Mouse (Mus musculus): ENCODE results near the gene Celf2. TPM values are rescaled to one million over a fixed set of nuclear protein-coding genes. Genes with fewer than 3 reads are reported as not detected.
A peak's percentile ranks its signal among the peaks of the same experiment; 100 is the strongest.

The Celf2 gene
- total RNA-seq, 2 experiments from 2014 or later = 375 to 530 TPM

DNA sequence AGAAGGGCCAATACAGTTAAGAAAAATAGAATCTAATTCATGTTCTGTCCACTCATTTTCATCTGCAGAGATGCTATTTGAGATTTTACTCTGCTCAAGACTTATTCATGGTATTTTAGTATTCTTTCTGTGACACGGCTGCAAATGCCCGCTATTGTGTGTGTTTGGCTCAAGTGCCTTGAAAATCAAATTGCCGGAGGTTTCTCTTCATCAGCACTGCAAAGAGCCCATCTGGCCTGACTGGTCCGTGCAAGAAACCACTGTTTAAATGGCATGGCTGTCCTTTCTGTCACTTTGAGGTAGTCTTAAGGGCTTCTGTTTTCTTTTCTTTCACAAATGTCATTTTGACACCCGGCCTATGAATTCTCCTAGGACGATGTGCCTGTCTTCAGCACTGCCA is 540.1 kb downstream of the Celf2 start:
- no peak for DNase-seq (ENCODE audit: low spot score in 2 of 2)
- intact Hi-C loops (cut with DNase I) = no loop called here

- intact Hi-C loops (cut with DNase I) = no loop called here
- DNase-seq (ENCODE audit: low spot score in 2 of 2) = no peak
Measured at GRCm38 (mm10) chr2:6965243-6965642, 544.1 kb downstream of the Celf2 start.

- intact Hi-C loops (cut with DNase I) = no loop called here
- DNase-seq (ENCODE audit: low spot score in 2 of 2) = no peak
Measured at GRCm38 (mm10) chr2:6950702-6951101, 558.7 kb downstream of the Celf2 start.

GRCm38 (mm10) chr2:6945638-6946415 is 563.5 kb downstream of the Celf2 start:
- DNase-seq (ENCODE audit: low spot score in 2 of 2) = no peak
- intact Hi-C loops (cut with DNase I) = no loop called here

DNA sequence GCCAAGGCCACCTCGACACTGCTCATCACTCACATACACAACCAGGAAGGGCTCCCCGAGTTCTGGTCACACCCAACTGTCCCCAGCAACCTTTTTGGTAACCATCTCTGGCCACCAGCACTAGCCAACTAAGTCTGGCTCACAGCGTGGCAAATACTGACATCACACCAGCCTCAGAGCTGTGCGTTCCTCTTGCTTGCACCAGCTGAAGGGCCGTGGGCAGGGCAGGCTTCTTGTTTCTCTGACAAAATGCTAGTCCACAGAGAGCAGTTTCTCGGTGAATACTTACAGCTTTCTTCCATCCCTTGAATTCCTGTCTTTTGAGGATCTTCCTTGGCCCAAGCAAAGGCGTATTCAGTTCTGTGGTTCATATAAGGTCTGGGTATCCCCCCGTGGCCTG is 565.7 kb downstream of the Celf2 start:
- no peak for DNase-seq (ENCODE audit: low spot score in 2 of 2)

GRCm38 (mm10) chr2:6942635-6943390 is 566.5 kb downstream of the Celf2 start:
- intact Hi-C loops (cut with DNase I) = no loop called here
- no peak for DNase-seq (ENCODE audit: low spot score in 2 of 2)

More for the DNA sequence above, 565.7 kb downstream of the Celf2 start:
- intact Hi-C loops (cut with DNase I) = no loop called here

GRCm38 (mm10) chr2:6939143-6939542 is 570.2 kb downstream of the Celf2 start:
- intact Hi-C loops (cut with DNase I) = no loop called here
- no peak for DNase-seq (ENCODE audit: low spot score in 2 of 2)

GRCm38 (mm10) chr2:6933130-6933529 is 576.2 kb downstream of the Celf2 start:
- intact Hi-C loops (cut with DNase I) = no loop called here
- DNase-seq (ENCODE audit: low spot score in 2 of 2) = no peak

GRCm38 (mm10) chr2:6927693-6928360 is 581.5 kb downstream of the Celf2 start:
- intact Hi-C loops (cut with DNase I) = no loop called here
- DNase-seq (ENCODE audit: low spot score in 2 of 2) = peak; percentile 35

GRCm38 (mm10) chr2:6925505-6925904 is 583.9 kb downstream of the Celf2 start:
- no peak for DNase-seq (ENCODE audit: low spot score in 2 of 2)
- intact Hi-C loops (cut with DNase I) = no loop called here

DNA sequence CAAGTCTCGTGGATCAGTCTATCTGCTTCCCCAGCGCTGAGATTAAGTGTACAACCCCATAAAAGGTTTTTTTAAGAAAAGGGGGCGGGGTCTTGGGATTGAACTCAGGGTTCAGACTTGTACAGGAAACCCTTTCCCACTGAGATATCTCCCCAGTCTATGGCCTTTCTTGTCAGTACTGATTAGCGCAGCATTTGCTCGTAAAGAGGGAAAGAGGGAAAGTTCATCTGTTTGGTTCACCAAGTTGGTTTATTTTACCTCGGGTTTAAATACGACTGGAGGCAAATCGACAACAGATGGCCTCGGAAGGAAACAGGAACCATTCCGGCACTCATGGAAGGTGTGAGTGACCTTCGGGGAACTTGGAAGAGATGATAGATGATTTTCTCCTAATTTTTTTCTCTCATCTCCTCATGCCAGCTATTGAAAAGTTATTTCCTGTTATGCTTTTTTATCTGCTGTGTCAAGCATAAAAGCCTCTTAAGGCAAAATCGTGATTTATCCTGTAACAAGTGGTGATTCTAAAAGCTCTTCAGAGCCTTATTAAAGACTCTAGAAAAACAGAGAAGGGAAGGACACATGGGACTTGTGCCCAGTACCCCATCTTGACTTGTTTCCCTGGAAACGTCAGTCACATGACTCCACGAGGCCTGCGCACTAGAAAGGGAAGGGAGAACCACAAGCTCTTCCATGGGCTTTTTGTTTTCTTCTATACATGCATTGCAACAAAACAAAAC is 585.5 kb downstream of the Celf2 start:
- intact Hi-C loops (cut with DNase I) = no loop called here
- no peak for DNase-seq (ENCODE audit: low spot score in 2 of 2)

- intact Hi-C loops (cut with DNase I) = no loop called here
- DNase-seq (ENCODE audit: low spot score in 2 of 2) = no peak
Measured at GRCm38 (mm10) chr2:6915386-6915785, 594.0 kb downstream of the Celf2 start.

- intact Hi-C loops (cut with DNase I) = no loop called here
- no peak for DNase-seq (ENCODE audit: low spot score in 2 of 2)
Measured at GRCm38 (mm10) chr2:6913315-6913714, 596.0 kb downstream of the Celf2 start.

- DNase-seq (ENCODE audit: low spot score in 2 of 2) = peak; percentile 56 to 65
- intact Hi-C loops (cut with DNase I) = no loop called here
Measured at GRCm38 (mm10) chr2:6911932-6912331, 597.4 kb downstream of the Celf2 start.

DNA sequence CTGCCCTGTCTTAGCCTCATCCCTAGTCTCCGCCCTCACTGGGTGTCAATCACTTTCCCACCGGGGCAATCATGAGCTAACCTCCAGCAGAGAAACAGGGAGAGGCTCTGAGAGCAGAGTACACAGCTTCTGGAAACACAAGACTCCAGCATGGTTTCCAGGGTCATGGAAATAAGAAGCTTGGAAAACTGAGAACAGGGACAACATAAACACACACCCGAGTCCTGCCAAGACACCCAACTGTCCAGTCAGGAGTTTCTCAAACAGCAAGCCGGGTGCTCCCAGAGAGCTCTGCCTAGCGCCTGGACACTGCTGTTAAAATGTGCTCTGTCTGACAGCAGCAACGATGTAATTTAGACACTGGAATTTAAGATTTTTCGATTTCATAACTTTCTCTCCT is 599.4 kb downstream of the Celf2 start:
- intact Hi-C loops (cut with DNase I) = no loop called here
- DNase-seq (ENCODE audit: low spot score in 2 of 2) = no peak

DNA sequence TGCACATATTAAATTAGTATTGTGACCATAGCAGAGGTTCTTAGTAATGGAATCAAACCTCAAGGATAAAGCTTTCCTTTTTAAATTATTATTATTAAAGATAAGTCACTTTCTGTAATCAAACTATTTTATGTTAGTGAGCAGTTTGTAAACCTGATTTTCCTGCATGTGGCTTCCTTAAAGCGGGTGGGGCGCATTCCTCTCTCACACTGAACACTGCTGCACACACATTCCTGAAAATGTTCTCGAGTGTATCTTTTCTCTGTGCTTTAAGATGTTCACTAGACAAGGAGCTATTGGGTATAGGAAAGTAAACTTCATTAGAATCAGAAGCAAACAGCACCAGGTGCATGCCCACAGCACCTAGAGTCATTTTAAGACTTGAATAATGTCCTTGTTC is 605.0 kb downstream of the Celf2 start:
- intact Hi-C loops (cut with DNase I) = no loop called here
- DNase-seq (ENCODE audit: low spot score in 2 of 2) = no peak

- DNase-seq (ENCODE audit: low spot score in 2 of 2) = no peak
- intact Hi-C loops (cut with DNase I) = no loop called here
Measured at GRCm38 (mm10) chr2:6903251-6903763, 606.1 kb downstream of the Celf2 start.

DNA sequence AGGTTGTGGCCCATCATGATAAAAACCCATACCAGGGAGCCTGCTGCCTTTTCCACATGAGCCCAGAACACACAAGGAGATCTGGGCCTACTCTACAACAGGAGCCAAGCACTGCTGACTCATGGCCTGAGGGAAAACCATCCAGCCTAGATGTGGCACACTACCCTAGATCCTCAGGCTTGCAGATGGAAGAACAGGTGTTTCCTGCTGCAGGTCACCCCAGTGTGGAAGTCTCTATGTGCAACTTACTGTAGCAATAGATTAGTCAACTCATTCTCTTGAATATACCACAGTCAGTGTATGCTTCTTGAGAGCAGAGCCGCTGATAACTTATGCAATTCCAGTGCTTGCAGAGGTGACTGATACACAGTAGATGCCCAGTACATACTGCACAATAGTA is 612.5 kb downstream of the Celf2 start:
- intact Hi-C loops (cut with DNase I) = no loop called here
- DNase-seq (ENCODE audit: low spot score in 2 of 2) = no peak

GRCm38 (mm10) chr2:6893597-6893996 is 615.8 kb downstream of the Celf2 start:
- intact Hi-C loops (cut with DNase I) = no loop called here
- no peak for DNase-seq (ENCODE audit: low spot score in 2 of 2)

DNA sequence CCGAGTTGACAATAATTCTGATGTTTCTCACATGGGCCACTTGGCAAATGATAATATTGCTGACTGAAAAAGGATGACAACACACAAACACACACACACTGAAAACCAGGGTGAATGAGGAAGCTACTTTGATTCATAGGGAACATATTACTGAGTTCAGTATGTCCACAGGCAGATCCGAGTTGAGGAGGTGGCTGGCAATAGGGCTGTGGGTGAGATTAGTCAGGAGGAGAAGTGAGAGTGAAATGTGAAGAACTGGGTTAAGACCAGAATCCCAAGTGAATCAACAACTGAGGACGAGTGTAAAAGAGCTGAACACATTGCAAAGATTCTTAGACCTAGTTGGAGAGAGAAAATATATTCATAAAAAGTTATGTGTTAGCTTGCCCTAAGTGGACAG is 616.3 kb downstream of the Celf2 start:
- intact Hi-C loops (cut with DNase I) = no loop called here

More for the DNA sequence above, 616.3 kb downstream of the Celf2 start:
- no peak for DNase-seq (ENCODE audit: low spot score in 2 of 2)
